Mouse (Mus musculus) embryonic facial prominence, embryonic 10.5 days (tissue): ENCODE measurements around the gene Ppp1r1a. TPM values are rescaled to one million over a fixed set of nuclear protein-coding genes. Genes with fewer than 3 reads are reported as not detected.
A peak's percentile ranks its signal among the peaks of the same experiment; 100 is the strongest.

Experiments
- DNase-seq: peaks from one replicate; pipeline ENCODE4 v3.0.0-alpha.2; 2017; ENCODE audit warnings: low spot score
- H3K27ac ChIP-seq: fragments of 300-500 bp; sonication (generic); replicated peaks from 2 replicates; pipeline ENCODE4 v1.5.1; 2016; ENCODE audit warnings: mild to moderate bottlenecking
- H3K27me3 ChIP-seq: fragments of 300-500 bp; sonication (generic); replicated peaks from 2 replicates; pipeline ENCODE4 v1.6.1; 2016; ENCODE audit warnings: low read depth, mild to moderate bottlenecking; ENCODE audit not compliant: poor library complexity, severe bottlenecking
- H3K36me3 ChIP-seq: fragments of 300-500 bp; sonication (generic); replicated peaks from 2 replicates; pipeline ENCODE4 v1.6.1; 2016; ENCODE audit warnings: mild to moderate bottlenecking, moderate library complexity
- H3K4me1 ChIP-seq: fragments of 300-500 bp; sonication (generic); 2 replicates; pipeline ENCODE4 v1.6.1; 2016
- H3K4me3 ChIP-seq: fragments of 300-500 bp; sonication (generic); 2 replicates; pipeline ENCODE4 v1.5.1; 2016; ENCODE audit warnings: mild to moderate bottlenecking, moderate library complexity
- H3K9me3 ChIP-seq: fragments of 300-500 bp; sonication (generic); 2 replicates; pipeline ENCODE4 v1.6.1; 2016; ENCODE audit warnings: mild to moderate bottlenecking
- WGBS: fragments of 180-500 bp; shearing (Covaris S2); methylation state at CpG from one replicate; pipeline ENCODE4 v1.1.7; 2016; 5-methylcytosine and 5-hydroxymethylcytosine counted together
- polyA plus RNA-seq: library from polyadenylated mRNA; unstranded; fragments of >200 nt; fragmentation: Nextera tagmentation; extraction: Ambion mirVana; gene quantifications from 2 replicates; pipeline ENCODE4 v1.2.1, GENCODE M21; 2016

Gene Ppp1r1a
- polyA plus RNA-seq, 1 experiment from 2014 or later, result 14.3 TPM

DNA sequence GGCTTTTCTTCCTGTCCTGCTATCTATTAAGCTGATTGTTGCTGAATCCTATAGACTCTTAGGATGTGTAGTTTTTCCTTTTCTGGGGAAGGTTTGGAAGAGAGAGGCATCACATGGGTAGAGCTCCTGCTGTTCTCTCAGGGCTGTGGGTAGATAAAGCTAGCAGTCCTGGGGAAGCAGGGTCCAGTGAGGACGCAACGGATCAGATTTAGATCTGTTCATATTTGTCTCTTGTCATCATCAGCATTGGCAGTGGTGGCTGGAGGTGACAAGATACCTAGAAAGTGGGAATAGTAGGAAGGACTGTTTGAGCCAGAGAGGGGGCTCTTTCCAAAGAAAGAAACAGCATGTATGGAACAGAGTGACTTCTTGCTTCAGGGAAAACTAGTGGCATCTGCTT, 2.8 kb downstream of the Ppp1r1a start:
- Histone ChIP-seq H3K4me1 (peaks cover 30% of the 10 kb centered on the region), H3K27ac (no peak overlapping the region), H3K4me3 (no peak overlapping the region), H3K36me3 (no peaks in the 10 kb centered on the region), H3K27me3 (peaks cover 65% of the 10 kb centered on the region), H3K9me3 (no peaks in the 10 kb centered on the region)
- WGBS, result 87% methylated on average over 2 of the region's 2 CpGs
- no peak for DNase-seq

DNA sequence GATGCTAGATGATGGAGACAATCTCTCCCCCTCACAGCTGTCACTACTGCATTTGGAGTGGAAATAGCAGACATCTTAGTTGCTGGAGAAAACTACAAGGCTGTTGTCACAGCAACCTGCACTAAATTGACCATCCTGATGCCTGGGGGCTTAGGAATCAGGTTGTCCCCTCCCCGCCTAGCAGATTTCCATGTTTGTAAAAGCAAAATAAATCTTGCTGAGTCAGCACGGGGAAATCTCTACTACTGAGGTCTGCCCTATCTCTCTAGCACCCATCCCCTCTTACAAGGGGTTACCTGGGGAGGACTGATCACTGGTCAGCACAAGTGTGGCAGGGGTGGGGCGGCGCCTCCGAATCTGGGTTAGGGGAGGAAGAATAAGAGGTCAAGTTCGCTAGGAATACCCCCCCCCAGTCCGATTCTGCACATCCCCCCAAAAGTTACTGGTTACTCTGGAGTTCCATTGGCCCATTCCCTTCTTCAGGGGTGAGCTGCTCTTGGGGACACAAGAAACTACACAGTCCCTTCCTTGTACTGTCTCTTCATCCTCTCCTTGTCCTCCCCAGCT, 3.7 kb downstream of the Ppp1r1a start:
- Histone ChIP-seq H3K9me3 (no peaks in the 10 kb centered on the region), H3K27ac (no peak overlapping the region), H3K4me3 (no peak overlapping the region), H3K27me3 (peaks cover 56% of the 10 kb centered on the region), H3K4me1 (peaks cover 34% of the 10 kb centered on the region), H3K36me3 (no peaks in the 10 kb centered on the region)
- DNase-seq, result no peak
- 86% methylated on average over 7 of the region's 7 CpGs for WGBS

DNA sequence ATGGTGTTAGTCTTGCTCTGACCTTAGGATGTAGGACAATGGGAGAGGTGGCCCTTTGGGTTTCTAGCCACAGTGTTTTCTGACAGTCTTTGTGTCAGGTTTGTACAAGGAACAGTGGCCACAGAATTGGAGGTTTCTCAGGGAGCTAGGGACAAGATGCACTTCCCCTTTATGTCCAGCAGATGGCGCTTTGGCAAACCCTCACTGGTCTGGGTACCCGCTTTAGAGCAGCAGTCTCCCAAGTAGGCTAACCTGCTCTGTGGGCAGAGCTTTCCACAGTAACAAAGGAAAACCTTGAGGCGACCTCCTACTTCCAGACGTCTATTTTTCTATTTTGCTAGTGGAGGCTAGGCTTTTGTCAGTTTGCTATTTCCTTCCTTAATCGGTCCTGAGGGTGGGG, 7.4 kb downstream of the Ppp1r1a start:
- Histone ChIP-seq H3K9me3 (no peaks in the 10 kb centered on the region), H3K4me1 (peaks cover 6% of the 10 kb centered on the region; the same call in 1 of the 2 replicates), H3K4me3 (no peak overlapping the region), H3K27me3 (peaks cover 18% of the 10 kb centered on the region), H3K27ac (no peak overlapping the region), H3K36me3 (peaks cover 15% of the 10 kb centered on the region)
- peak; percentile 67 for DNase-seq
- WGBS, result 6% methylated on average over 5 of the region's 5 CpGs

DNA sequence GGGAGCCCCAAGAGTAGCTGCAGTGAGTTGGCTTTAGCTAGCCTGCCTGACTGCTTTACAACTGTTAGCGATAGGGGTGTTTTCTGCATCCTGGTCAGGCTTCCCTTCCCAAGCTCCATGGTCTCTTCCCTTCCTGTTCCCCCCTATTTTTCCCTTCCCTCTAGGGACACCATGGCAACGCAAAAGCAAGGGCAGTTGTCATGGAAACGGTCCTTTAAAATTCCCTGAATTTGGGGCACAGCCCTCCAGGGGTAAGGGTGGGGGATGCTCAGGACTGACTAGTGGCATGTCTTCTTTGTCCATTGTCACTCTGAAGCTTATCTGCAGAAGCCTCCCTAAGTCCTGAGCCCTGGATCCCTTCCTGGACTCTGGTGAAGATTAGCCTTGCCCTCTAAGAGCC, 14.6 kb downstream of the Ppp1r1a start:
- no peaks in the 10 kb centered on the region for H3K9me3 ChIP-seq
- no peaks in the 10 kb centered on the region for H3K27me3 ChIP-seq
- H3K36me3 ChIP-seq, result peaks cover 27% of the 10 kb centered on the region
- peak overlapping the region; percentile 24; the same call in 1 of the 2 replicates for H3K27ac ChIP-seq
- DNase-seq, result no peak
- H3K4me1 ChIP-seq, result peaks cover 34% of the 10 kb centered on the region
- no peak overlapping the region for H3K4me3 ChIP-seq
- WGBS, result 51% methylated on average over 3 of the region's 3 CpGs

DNA sequence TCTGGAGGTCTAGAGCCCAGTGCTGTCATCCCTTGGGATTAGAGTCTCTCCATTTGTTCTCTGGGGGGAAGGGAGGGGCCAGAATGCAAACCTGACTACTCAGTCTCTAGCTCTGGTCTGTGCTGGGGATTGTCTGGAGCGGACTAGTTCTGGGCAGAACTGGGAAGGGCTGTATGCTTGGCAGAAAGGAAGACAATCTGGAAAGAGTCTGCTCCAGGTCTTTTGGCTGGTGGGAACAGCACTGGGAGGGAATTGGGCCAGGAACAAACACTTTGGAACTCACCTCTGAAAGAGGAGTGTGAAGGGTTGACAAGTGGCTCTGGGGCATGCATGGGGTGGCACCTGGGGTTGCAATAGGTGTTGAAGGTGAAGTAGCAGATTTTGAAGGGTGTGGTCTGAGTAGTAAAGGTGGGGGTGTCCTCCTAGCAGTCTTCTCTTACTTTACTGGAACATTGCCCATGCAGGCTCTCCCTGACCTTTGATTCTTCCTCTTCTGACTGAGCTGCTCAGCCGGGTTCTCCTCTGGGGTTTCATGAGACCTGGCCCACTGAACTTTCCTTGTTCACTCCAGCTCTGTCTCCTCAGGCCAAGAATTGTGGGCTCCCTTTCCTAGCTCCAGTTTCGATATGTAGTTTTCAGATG, 15.2 kb downstream of the Ppp1r1a start:
- Histone ChIP-seq H3K27ac (peak overlapping the region; percentile 24), H3K27me3 (no peaks in the 10 kb centered on the region), H3K4me3 (no peak overlapping the region), H3K4me1 (peaks cover 36% of the 10 kb centered on the region), H3K9me3 (no peaks in the 10 kb centered on the region), H3K36me3 (peaks cover 22% of the 10 kb centered on the region)
- DNase-seq, result no peak
- 75% methylated on average over 3 of the region's 3 CpGs for WGBS

DNA sequence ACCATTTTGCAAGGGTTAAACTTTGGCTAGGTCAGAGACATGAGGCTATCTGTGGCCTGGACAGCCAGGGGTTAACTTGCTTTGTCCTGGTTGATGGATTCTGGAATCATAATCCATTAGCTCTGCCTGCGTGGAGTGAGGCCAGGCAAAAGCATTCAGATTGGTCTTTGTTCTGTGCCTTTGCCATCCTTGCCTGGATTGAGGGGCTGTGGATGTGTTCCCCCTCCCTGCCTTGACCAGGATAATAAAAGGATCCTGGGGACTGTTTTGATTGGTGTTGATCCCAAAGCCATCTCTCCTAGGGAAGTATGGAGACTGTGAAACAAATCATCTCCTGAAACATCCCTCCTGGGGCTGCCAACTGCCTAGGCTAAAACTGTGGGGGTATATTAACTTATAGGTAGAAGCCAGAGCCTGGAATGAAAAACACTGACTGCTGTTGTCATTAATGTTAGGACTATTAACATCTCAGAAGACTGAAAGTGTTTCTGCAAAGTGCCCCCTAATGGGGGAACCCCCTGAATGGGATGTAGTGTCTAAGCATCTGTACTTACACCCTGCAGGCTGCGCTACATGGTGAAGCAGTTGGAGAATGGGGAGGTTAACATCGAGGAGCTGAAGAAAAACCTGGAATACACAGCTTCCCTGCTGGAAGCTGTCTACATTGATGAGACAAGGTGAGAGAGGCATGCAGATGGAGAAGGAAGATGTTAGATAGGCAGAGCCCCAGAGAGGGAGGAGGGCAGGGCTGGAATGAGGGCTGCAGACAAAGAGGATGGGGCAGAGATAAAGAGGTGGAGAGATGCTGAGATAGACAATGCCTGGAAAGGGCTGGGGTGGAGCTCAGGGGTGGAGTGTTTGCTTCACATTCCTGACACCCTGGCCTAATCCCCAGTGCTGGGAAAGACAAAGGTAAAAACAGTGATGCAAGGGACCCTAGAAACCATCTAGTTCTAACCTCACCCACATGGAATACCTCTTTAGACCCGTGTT, 18.1 kb downstream of the Ppp1r1a start:
- H3K36me3 ChIP-seq, result peaks cover 10% of the 10 kb centered on the region
- no peak overlapping the region for H3K4me3 ChIP-seq
- H3K9me3 ChIP-seq, result no peaks in the 10 kb centered on the region
- peak overlapping the region; percentile 78 for H3K27ac ChIP-seq
- H3K4me1 ChIP-seq, result peaks cover 43% of the 10 kb centered on the region
- no peaks in the 10 kb centered on the region for H3K27me3 ChIP-seq
- DNase-seq, result peak; percentile 28
- 23% methylated on average over 4 of the region's 4 CpGs for WGBS

DNA sequence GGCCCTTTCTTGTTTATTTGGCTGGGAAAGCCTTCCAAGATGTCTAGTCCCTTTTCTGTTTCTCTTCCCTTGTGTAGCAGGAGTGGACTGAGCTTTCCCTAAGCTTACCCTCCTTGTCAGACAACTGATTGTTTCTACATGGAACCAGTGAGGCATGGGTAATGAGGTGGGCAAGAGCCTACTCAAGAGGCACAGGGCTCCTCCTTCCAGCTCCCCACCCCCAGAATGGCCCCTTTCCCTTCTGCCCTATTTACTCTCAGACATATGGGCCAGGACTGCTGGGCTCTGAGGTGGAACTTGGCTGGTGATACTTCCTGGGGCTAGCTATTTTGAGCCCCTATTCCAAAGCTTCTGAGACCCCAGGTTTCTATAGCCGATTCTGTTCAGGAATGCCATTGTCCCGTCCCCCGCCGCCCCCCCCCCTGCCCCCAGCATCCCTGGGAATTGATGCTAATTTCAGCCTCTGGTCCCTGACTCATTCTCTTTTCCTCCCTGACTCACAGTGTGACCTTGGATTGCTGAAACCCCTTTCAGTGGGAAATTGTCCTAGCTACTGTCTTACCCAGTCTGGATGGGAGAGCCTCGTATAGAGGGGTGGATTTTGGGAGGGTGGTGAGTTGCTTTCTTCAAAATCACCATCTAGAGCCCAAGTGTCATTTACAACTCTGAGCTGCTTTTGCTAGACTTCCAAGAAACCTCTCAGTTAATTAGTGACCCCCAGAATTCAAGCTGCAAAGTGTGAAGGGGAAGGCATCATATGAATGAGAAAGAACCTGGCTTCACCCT, 19.0 kb downstream of the Ppp1r1a start:
- peaks cover 50% of the 10 kb centered on the region for H3K4me1 ChIP-seq
- DNase-seq, result peak; percentile 38
- peak overlapping the region; percentile 78 for H3K27ac ChIP-seq
- H3K27me3 ChIP-seq, result no peaks in the 10 kb centered on the region
- 12% methylated on average over 5 of the region's 5 CpGs for WGBS
- H3K4me3 ChIP-seq, result no peak overlapping the region; the same call in 1 of the 2 replicates
- peaks cover 7% of the 10 kb centered on the region for H3K36me3 ChIP-seq
- H3K9me3 ChIP-seq, result no peaks in the 10 kb centered on the region

DNA sequence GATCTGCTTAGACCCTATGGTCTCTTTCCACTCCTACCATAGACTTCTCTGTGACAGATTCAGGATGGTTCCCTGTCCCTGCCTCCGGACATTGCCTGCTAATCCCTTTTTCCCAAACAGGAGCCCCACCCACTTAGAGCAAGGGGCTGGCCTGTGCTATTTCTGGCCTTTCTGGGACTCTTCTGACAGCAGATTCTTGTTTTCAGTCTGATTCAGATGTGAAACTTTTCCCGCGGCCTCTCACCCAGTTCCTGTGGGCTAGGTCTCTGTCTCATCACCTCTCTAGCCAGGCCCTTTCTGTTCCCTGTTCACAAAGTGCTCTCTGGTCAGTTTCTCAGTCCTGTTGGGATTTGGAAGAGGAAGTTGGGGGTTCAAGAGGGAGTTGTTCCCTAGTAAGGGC, 22.9 kb downstream of the Ppp1r1a start:
- peak overlapping the region; percentile 56 for H3K4me3 ChIP-seq
- no peaks in the 10 kb centered on the region for H3K36me3 ChIP-seq
- 31% methylated on average over 3 of the region's 3 CpGs for WGBS

DNA sequence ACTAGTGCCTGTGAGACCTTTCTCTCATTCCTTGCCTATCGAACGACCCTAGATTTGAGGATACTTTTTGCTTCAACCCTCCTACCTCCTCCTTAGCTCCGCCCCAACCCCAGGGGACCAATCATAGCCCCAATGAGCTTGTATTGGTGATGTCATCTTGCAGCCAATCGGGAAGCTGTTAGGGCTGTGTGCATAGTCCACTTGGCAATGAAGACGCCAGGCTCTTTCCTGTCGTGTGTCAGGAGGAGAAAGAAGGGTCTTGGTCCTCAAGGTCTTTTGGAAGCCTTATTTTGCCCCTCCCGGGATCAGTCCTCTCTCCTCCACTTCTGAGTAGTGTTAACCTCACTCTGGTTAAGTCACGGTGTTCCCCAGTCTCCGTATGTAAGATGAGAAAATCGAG, 23.7 kb downstream of the Ppp1r1a start:
- Histone ChIP-seq H3K27ac (peak overlapping the region; percentile 76), H3K4me3 (peak overlapping the region; percentile 56), H3K27me3 (peaks cover 25% of the 10 kb centered on the region; the same call in 1 of the 2 replicates), H3K4me1 (peaks cover 31% of the 10 kb centered on the region), H3K9me3 (no peaks in the 10 kb centered on the region), H3K36me3 (no peaks in the 10 kb centered on the region)
- WGBS, result 3% methylated on average over 10 of the region's 10 CpGs
- peak; percentile 86 for DNase-seq

More for the DNA sequence above, 22.9 kb downstream of the Ppp1r1a start:
- H3K27me3 ChIP-seq, result peaks cover 21% of the 10 kb centered on the region; the same call in 1 of the 2 replicates
- H3K9me3 ChIP-seq, result no peaks in the 10 kb centered on the region
- no peak for DNase-seq
- H3K4me1 ChIP-seq, result peaks cover 39% of the 10 kb centered on the region
- H3K27ac ChIP-seq, result peak overlapping the region; percentile 76

DNA sequence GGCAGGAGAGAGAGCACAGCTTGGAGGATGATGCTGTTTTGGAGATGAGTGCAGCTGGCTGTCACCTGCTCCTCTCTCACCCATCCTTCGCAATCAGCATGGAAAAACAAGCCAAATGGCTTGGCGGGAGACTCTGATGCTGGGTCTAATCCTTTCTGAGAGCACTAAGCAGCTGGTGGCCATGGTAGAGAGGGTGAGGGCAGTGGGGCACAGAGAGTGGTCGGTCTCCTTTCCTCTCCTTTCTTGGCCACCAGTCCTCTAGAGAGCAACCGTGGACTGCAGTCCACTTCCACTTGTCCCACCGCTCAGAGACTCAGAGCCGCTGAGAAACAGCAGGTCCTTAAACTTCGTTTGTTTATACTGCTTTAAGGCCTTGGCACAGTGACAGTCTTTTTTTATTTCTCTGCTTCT, 24.2 kb downstream of the Ppp1r1a start:
- H3K9me3 ChIP-seq, result no peaks in the 10 kb centered on the region
- DNase-seq, result no peak
- peak overlapping the region; percentile 76 for H3K27ac ChIP-seq
- H3K36me3 ChIP-seq, result no peaks in the 10 kb centered on the region
- peaks cover 26% of the 10 kb centered on the region for H3K4me1 ChIP-seq
- WGBS, result 5% methylated on average over 7 of the region's 7 CpGs
- peak overlapping the region; percentile 56 for H3K4me3 ChIP-seq
- H3K27me3 ChIP-seq, result peaks cover 25% of the 10 kb centered on the region; the same call in 1 of the 2 replicates

DNA sequence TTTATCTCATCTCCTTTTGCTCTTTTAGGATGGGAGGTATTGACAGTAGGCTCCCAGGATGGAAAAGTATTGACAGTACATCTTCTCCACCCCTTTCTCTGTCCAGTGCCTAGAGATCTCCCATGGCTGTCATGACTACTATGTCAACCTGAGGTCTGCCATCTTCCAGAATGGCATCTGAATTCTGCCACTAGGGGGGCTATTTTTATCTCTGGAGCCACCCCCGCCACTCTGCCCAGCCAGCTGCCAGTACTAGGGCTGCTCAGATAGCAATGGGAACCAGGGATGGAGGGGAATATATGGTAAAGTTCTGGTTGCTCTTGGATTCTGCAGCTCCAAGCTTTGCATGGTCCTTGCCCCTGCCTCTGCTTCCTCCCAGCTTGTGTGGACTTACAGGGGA, 26.2 kb downstream of the Ppp1r1a start:
- whole genome bisulfite sequencing, result 81% methylated on average over 1 of the region's 1 CpGs
- Histone ChIP-seq H3K27ac (no peak overlapping the region), H3K4me3 (no peak overlapping the region), H3K36me3 (no peaks in the 10 kb centered on the region), H3K4me1 (peaks cover 19% of the 10 kb centered on the region), H3K27me3 (peaks cover 38% of the 10 kb centered on the region), H3K9me3 (no peaks in the 10 kb centered on the region)
- DNase-seq, result no peak

DNA sequence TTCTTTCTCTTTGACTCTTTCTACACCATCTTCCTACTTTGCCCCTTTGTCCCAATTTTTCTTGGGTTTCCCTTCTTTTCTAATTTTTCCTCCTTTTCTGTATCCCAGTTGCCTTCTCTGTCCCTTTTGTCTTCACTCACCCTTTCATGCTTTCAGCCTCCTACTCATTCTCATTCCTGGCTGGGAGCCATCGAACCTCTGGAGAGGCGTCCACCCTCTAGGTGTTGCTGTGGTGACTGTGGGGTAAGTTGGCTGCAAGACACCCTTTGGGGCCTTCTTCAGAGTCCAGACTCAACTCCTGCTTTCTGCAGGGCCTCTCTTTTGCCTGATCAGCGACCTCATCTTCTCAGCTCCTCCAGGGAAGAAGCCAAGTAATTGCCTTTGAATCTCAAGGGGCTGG, 28.5 kb downstream of the Ppp1r1a start:
- peaks cover 10% of the 10 kb centered on the region for H3K4me1 ChIP-seq
- H3K27ac ChIP-seq, result no peak overlapping the region
- H3K36me3 ChIP-seq, result no peaks in the 10 kb centered on the region
- peaks cover 61% of the 10 kb centered on the region for H3K27me3 ChIP-seq
- DNase-seq, result no peak
- WGBS, result 64% methylated on average over 3 of the region's 3 CpGs
- no peak overlapping the region for H3K4me3 ChIP-seq
- H3K9me3 ChIP-seq, result no peaks in the 10 kb centered on the region
